Mouse (Mus musculus): ENCODE data around the gene Cd28.
A peak's percentile ranks its signal among the peaks of the same experiment; 100 is the strongest.

The Cd28 gene

GRCm38 (mm10) chr1:60750201-60750765, 33.7 kb downstream of the Cd28 start:
- DNase-seq (ENCODE audit: low read depth) = peak; percentile 41

- DNase-seq (ENCODE audit: low read depth) = no peak
These were observed 34.4 kb downstream of the Cd28 start for GRCm38 (mm10) chr1:60751011-60751410.

- peak; percentile 51 for DNase-seq (ENCODE audit: low read depth)
These were observed 36.4 kb downstream of the Cd28 start for GRCm38 (mm10) chr1:60752986-60753385.

GRCm38 (mm10) chr1:60753981-60754380, 37.4 kb downstream of the Cd28 start:
- peak; percentile 58 for DNase-seq (ENCODE audit: low read depth)

- DNase-seq (ENCODE audit: low read depth) = peak; percentile 88
These were observed 39.0 kb downstream of the Cd28 start for GRCm38 (mm10) chr1:60755391-60756243.

- DNase-seq (ENCODE audit: low read depth) = peak; percentile 63
These were observed 41.0 kb downstream of the Cd28 start for GRCm38 (mm10) chr1:60757631-60758030.

- peak; percentile 88 for DNase-seq (ENCODE audit: low read depth)
These were observed 41.6 kb downstream of the Cd28 start for GRCm38 (mm10) chr1:60758226-60758625.

GRCm38 (mm10) chr1:60759563-60760335, 43.1 kb downstream of the Cd28 start:
- DNase-seq (ENCODE audit: low read depth) = peak; percentile 69

- peak; percentile 53 for DNase-seq (ENCODE audit: low read depth)
These were observed 43.9 kb downstream of the Cd28 start for GRCm38 (mm10) chr1:60760475-60760874.

GRCm38 (mm10) chr1:60761528-60762171, 45.0 kb downstream of the Cd28 start:
- DNase-seq (ENCODE audit: low read depth) = no peak

GRCm38 (mm10) chr1:60762451-60762850, 45.9 kb downstream of the Cd28 start:
- no peak for DNase-seq (ENCODE audit: low read depth)

- no peak for DNase-seq (ENCODE audit: low read depth)
These were observed 46.3 kb downstream of the Cd28 start for GRCm38 (mm10) chr1:60762916-60763315.

GRCm38 (mm10) chr1:60771771-60772170, 55.2 kb downstream of the Cd28 start:
- DNase-seq (ENCODE audit: low read depth) = no peak

- no peak for DNase-seq (ENCODE audit: low read depth)
These were observed 56.6 kb downstream of the Cd28 start for GRCm38 (mm10) chr1:60773231-60773630.

- no peak for DNase-seq (ENCODE audit: low read depth)
These were observed 59.6 kb downstream of the Cd28 start for GRCm38 (mm10) chr1:60776166-60776565.

- DNase-seq (ENCODE audit: low read depth) = peak; percentile 93
These were observed 60.3 kb downstream of the Cd28 start for GRCm38 (mm10) chr1:60776906-60777305.

GRCm38 (mm10) chr1:60778465-60779115, 62.0 kb downstream of the Cd28 start:
- DNase-seq (ENCODE audit: low read depth) = peak; percentile 53

GRCm38 (mm10) chr1:60779176-60779575, 62.6 kb downstream of the Cd28 start:
- DNase-seq (ENCODE audit: low read depth) = peak; percentile 59

GRCm38 (mm10) chr1:60781666-60782065, 65.1 kb downstream of the Cd28 start:
- DNase-seq (ENCODE audit: low read depth) = peak; percentile 80

- DNase-seq (ENCODE audit: low read depth) = peak; percentile 77
These were observed 77.1 kb downstream of the Cd28 start for GRCm38 (mm10) chr1:60793717-60794116.

- DNase-seq (ENCODE audit: low read depth) = no peak
These were observed 79.1 kb downstream of the Cd28 start for GRCm38 (mm10) chr1:60795677-60796205.

All from naive thymus-derived CD4-positive, alpha-beta T cell, adult 2 months (primary cell).